Mouse (Mus musculus): ENCODE measurements around the gene Mrpl46. TPM values are rescaled to one million over a fixed set of nuclear protein-coding genes. Genes with fewer than 3 reads are reported as not detected.

Mrpl46 gene
- polyA plus RNA-seq, 1 experiment from 2014 or later, result 55.9 TPM

- H3K4me1 ChIP-seq (ENCODE audit: control insufficient read depth, insufficient read depth, low read length), result peaks cover 11% of the 10 kb centered on the region; the same call in 1 of the 2 replicates
- H3K4me2 ChIP-seq (ENCODE audit: low read length), result no peak overlapping the region
- H3K4me3 ChIP-seq (replicated peaks; ENCODE audit: low read depth, low read length), result no peak overlapping the region
- H3K9ac ChIP-seq (replicated peaks; ENCODE audit: low read length), result no peak overlapping the region
- H3K27ac ChIP-seq (replicated peaks; ENCODE audit: low read depth, low read length), result no peak overlapping the region
- no peak for ATAC-seq (ENCODE audit: low FRiP score, low TSS enrichment)
- H3K9me3 ChIP-seq (ENCODE audit: control insufficient read depth, low read length), result no peaks in the 10 kb centered on the region
- WGBS, result 78% methylated on average over 9 of the region's 9 CpGs
- no peak for DNase-seq
- H3K27me3 ChIP-seq (ENCODE audit: control insufficient read depth, insufficient read depth, low read length), result no peaks in the 10 kb centered on the region
- H3K36me3 ChIP-seq (ENCODE audit: control insufficient read depth, insufficient read depth, low read length), result no peaks in the 10 kb centered on the region
Observed at GRCm38 (mm10) chr7:78799730-78800496, 16.6 kb upstream of the Mrpl46 start.

DNA sequence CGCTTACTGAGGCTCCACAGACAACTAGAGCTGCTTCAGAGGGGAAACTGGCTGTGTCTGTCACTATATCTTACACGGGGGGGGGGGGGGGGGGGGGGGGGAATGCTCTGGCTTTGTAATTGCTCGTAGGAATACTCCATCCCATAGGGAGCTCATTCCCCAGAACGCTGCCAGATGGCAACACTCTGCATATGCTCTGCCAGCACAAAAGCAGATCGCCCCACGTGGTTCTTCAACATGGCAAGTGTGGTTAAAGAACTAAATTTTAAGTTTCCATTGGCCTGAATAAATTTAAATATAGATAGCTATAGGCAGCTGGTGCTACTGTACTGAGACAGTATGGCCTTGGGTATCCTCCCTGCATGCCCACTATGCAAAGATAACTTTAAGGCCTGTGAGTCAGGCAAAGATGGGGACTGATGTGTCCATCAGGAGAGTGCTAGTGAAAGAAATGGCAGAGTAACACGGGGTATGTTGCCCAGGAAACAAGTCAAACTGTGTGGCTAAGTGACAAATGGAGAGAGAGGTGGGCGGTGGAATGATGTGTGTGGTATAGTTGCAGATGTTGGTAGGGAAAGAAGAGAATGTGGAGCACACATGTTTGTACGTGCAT is 14.6 kb upstream of the Mrpl46 start:
- Histone ChIP-seq H3K4me1 (ENCODE audit: control insufficient read depth, insufficient read depth, low read length) (peaks cover 11% of the 10 kb centered on the region; the same call in 1 of the 2 replicates), H3K27me3 (ENCODE audit: control insufficient read depth, insufficient read depth, low read length) (no peaks in the 10 kb centered on the region), H3K36me3 (ENCODE audit: control insufficient read depth, insufficient read depth, low read length) (peaks cover 3% of the 10 kb centered on the region; the same call in 1 of the 2 replicates), H3K9ac (replicated peaks; ENCODE audit: low read length) (no peak overlapping the region), H3K9me3 (ENCODE audit: control insufficient read depth, low read length) (no peaks in the 10 kb centered on the region), H3K4me3 (replicated peaks; ENCODE audit: low read depth, low read length) (no peak overlapping the region), H3K27ac (replicated peaks; ENCODE audit: low read depth, low read length) (0 out of 2 replicates have a peak overlapping the region, but pooled peaks have one; percentile 3), H3K4me2 (ENCODE audit: low read length) (no peak overlapping the region)
- ATAC-seq (ENCODE audit: low FRiP score, low TSS enrichment), result peak; percentile 51
- peak; percentile 62 for DNase-seq
- WGBS, result 39% methylated on average over 9 of the region's 9 CpGs

DNA sequence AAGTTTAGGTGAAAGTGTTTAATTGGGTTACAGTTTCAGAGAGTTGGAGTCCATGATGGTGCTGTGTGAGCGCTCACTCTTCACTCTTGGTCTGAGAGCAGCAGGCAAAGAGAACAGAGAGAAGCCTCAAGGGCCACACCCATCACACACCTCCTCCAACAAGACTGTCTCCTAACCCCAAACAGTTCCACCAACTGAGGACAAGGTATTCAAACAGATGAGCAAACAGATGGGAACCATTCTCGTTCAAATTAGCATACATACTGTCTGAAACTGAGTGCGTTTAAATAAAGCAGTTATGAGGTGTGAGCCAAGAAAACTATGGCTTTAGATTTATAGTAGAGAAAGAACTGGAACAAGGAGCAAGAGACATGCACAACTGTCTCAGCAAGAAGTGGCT is 13.3 kb upstream of the Mrpl46 start:
- Histone ChIP-seq H3K36me3 (ENCODE audit: control insufficient read depth, insufficient read depth, low read length) (peaks cover 10% of the 10 kb centered on the region; the same call in 1 of the 2 replicates), H3K27me3 (ENCODE audit: control insufficient read depth, insufficient read depth, low read length) (no peaks in the 10 kb centered on the region), H3K9me3 (ENCODE audit: control insufficient read depth, low read length) (no peaks in the 10 kb centered on the region), H3K4me3 (replicated peaks; ENCODE audit: low read depth, low read length) (no peak overlapping the region), H3K4me2 (ENCODE audit: low read length) (no peak overlapping the region), H3K9ac (replicated peaks; ENCODE audit: low read length) (no peak overlapping the region), H3K27ac (replicated peaks; ENCODE audit: low read depth, low read length) (no peak overlapping the region), H3K4me1 (ENCODE audit: control insufficient read depth, insufficient read depth, low read length) (peaks cover 11% of the 10 kb centered on the region; the same call in 1 of the 2 replicates)
- 94% methylated on average over 3 of the region's 3 CpGs for WGBS
- no peak for DNase-seq
- no peak for ATAC-seq (ENCODE audit: low FRiP score, low TSS enrichment)

GRCm38 (mm10) chr7:78794571-78795092 is 11.3 kb upstream of the Mrpl46 start:
- Histone ChIP-seq H3K9me3 (ENCODE audit: control insufficient read depth, low read length) (no peaks in the 10 kb centered on the region), H3K9ac (replicated peaks; ENCODE audit: low read length) (no peak overlapping the region), H3K4me3 (replicated peaks; ENCODE audit: low read depth, low read length) (no peak overlapping the region), H3K36me3 (ENCODE audit: control insufficient read depth, insufficient read depth, low read length) (peaks cover 29% of the 10 kb centered on the region), H3K4me1 (ENCODE audit: control insufficient read depth, insufficient read depth, low read length) (peaks cover 11% of the 10 kb centered on the region; the same call in 1 of the 2 replicates), H3K27ac (replicated peaks; ENCODE audit: low read depth, low read length) (no peak overlapping the region), H3K27me3 (ENCODE audit: control insufficient read depth, insufficient read depth, low read length) (no peaks in the 10 kb centered on the region), H3K4me2 (ENCODE audit: low read length) (no peak overlapping the region)
- no peak for DNase-seq
- WGBS, result 81% methylated on average over 6 of the region's 6 CpGs
- no peak for ATAC-seq (ENCODE audit: low FRiP score, low TSS enrichment)

- no peaks in the 10 kb centered on the region for H3K9me3 ChIP-seq (ENCODE audit: control insufficient read depth, low read length)
- H3K36me3 ChIP-seq (ENCODE audit: control insufficient read depth, insufficient read depth, low read length), result peaks cover 35% of the 10 kb centered on the region
- ATAC-seq (ENCODE audit: low FRiP score, low TSS enrichment), result no peak
- H3K27me3 ChIP-seq (ENCODE audit: control insufficient read depth, insufficient read depth, low read length), result no peaks in the 10 kb centered on the region
- H3K4me2 ChIP-seq (ENCODE audit: low read length), result no peak overlapping the region
- no peak overlapping the region for H3K4me3 ChIP-seq (replicated peaks; ENCODE audit: low read depth, low read length)
- H3K9ac ChIP-seq (replicated peaks; ENCODE audit: low read length), result no peak overlapping the region
- no peak for DNase-seq
- WGBS, result 91% methylated on average over 13 of the region's 13 CpGs
- H3K27ac ChIP-seq (replicated peaks; ENCODE audit: low read depth, low read length), result no peak overlapping the region
- peaks cover 11% of the 10 kb centered on the region; the same call in 1 of the 2 replicates for H3K4me1 ChIP-seq (ENCODE audit: control insufficient read depth, insufficient read depth, low read length)
Observed at GRCm38 (mm10) chr7:78793895-78794570, 10.7 kb upstream of the Mrpl46 start.

DNA sequence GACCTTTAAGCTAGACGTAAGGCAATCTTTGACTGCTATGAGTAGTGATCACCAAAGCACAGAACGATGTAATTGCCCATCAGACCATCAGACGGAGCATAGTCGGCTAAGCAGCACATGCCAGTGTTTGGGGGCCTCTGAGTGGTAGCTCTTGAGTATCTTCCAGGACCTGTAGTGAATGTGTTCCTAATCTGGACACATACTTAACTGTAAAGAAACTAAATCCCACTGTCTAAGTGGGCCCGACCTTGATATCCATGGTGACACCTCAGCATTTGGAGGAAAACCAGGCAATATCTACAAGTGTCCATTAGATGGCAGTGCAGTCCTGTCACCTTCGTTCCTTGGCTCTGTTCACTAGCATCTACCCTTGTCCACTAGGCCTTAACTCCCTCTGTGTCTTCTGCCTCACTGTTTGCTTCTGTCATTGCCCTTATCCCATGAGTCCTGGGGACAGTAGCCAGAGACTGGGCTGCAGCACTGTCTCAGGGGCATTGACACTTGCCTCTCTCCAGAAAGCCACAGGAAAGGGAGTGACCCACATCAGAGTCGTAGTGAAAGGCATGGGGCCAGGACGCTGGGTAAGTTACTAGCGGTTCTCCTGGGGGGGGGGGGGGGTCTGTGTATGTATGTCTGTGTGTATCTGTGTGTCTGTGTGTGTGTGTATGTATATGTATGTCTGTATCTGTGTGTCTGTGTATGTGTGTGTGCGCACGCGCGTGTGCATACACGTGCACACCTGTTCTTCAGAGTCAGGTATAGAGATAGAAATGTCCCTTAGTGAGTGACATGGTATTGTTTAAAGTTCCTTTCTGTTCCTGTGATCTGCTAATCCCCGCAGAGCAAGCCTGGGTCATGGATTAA is 8.3 kb upstream of the Mrpl46 start:
- H3K36me3 ChIP-seq (ENCODE audit: control insufficient read depth, insufficient read depth, low read length), result peaks cover 49% of the 10 kb centered on the region
- no peak overlapping the region for H3K4me2 ChIP-seq (ENCODE audit: low read length)
- H3K27me3 ChIP-seq (ENCODE audit: control insufficient read depth, insufficient read depth, low read length), result no peaks in the 10 kb centered on the region
- H3K9me3 ChIP-seq (ENCODE audit: control insufficient read depth, low read length), result no peaks in the 10 kb centered on the region
- H3K27ac ChIP-seq (replicated peaks; ENCODE audit: low read depth, low read length), result no peak overlapping the region
- H3K4me3 ChIP-seq (replicated peaks; ENCODE audit: low read depth, low read length), result no peak overlapping the region
- no peaks in the 10 kb centered on the region for H3K4me1 ChIP-seq (ENCODE audit: control insufficient read depth, insufficient read depth, low read length)
- H3K9ac ChIP-seq (replicated peaks; ENCODE audit: low read length), result no peak overlapping the region
- WGBS, result 84% methylated on average over 15 of the region's 15 CpGs
- ATAC-seq (ENCODE audit: low FRiP score, low TSS enrichment), result peak; percentile 69; the same call in 1 of the 2 replicates
- DNase-seq, result peak; percentile 91

GRCm38 (mm10) chr7:78787793-78788380 is 4.6 kb upstream of the Mrpl46 start:
- Histone ChIP-seq H3K9ac (replicated peaks; ENCODE audit: low read length) (no peak overlapping the region), H3K36me3 (ENCODE audit: control insufficient read depth, insufficient read depth, low read length) (peaks cover 53% of the 10 kb centered on the region), H3K27me3 (ENCODE audit: control insufficient read depth, insufficient read depth, low read length) (no peaks in the 10 kb centered on the region), H3K4me1 (ENCODE audit: control insufficient read depth, insufficient read depth, low read length) (peaks cover 4% of the 10 kb centered on the region; the same call in 1 of the 2 replicates), H3K4me2 (ENCODE audit: low read length) (no peak overlapping the region), H3K4me3 (replicated peaks; ENCODE audit: low read depth, low read length) (no peak overlapping the region), H3K27ac (replicated peaks; ENCODE audit: low read depth, low read length) (no peak overlapping the region), H3K9me3 (ENCODE audit: control insufficient read depth, low read length) (no peaks in the 10 kb centered on the region)
- no peak for ATAC-seq (ENCODE audit: low FRiP score, low TSS enrichment)
- DNase-seq, result no peak
- WGBS, result 89% methylated on average over 12 of the region's 12 CpGs

Measured in midbrain, embryonic 14.5 days (tissue).